Mouse (Mus musculus) kidney, adult 11 months (tissue): ENCODE measurements at regions not wholly inside any gene's neighbourhood (a gene's known extent, or its start where the extent isn't known, plus 50 kb on each side); places are given as distances from the start of the nearest gene placed in this dataset.
A peak's percentile ranks its signal among the peaks of the same experiment; 100 is the strongest.

Source experiments
- DNase-seq: peaks from one replicate; pipeline ENCODE4 v3.0.0; 2022

DNA sequence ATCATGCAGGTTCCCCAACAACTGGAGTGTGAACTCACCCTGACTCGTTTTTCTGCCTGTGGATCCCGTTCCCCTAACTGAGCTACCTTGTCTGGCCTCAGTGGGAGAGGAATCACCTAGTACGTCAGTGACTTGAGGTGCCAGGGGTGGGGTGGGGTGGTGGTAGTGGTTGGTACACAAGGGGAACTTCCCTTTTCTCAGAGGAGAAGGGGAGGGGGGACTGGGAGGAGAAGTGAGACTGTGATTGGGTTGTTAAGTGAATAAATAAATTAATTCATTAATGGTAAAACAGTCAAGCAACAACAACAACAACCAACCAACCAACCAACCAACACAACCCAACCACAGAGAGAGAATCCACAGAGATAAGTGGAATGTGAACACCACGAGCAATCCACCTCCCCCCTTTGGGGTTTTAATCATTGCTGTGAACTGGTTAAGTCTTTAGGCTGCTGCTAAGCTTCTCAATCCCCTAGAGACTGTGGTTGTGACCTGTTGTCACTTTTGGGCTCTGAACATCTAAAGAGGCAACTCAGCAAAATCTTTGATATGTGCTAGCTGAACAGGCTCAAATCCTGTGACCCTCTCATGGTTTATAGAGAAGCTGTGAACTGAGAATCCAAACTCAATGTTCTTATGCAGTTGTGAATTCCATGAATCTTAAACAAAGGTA lies 111.0 kb upstream of the Fbxo11 start:
- DNase-seq = no peak

DNA sequence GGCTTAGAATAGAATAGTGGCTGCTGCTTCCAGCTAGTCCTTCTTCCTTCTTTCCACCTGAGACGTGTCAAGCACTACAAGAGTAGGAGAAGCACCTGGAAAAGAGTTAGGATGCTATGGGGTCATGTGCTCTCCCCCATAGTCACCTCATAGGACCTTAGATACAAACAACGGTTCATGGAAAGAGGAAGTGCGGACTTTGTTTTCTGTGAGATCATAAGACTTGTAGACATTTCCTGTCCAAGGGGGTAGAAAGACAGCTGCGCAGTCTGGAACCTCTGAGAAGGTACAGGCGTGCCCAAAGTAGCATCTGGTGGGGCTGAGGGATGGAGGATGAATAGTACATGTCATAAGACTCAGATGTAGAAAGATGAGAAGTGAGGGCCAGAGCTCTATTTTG lies 125.6 kb upstream of the Fbxo11 start:
- DNase-seq = no peak

DNA sequence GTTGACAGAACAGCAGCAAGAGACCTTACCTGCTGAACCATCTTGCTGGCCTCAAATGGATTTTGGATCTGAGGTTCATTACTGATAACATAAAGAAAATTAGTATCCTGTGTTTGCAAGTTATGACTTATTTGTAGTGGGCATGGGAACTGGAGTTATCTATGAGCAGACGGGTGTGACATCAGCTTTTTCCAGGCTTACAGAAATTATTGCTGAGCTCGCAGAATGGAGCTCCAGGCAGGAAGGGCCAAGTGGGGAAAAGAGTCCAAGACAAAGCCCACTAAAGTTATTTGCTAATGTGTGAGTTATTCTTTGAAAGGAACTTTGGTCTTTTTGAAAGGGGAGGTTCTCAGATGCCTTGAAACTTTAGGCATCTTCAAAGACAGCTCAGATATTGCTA lies 126.4 kb upstream of the Fbxo11 start:
- no peak for DNase-seq

DNA sequence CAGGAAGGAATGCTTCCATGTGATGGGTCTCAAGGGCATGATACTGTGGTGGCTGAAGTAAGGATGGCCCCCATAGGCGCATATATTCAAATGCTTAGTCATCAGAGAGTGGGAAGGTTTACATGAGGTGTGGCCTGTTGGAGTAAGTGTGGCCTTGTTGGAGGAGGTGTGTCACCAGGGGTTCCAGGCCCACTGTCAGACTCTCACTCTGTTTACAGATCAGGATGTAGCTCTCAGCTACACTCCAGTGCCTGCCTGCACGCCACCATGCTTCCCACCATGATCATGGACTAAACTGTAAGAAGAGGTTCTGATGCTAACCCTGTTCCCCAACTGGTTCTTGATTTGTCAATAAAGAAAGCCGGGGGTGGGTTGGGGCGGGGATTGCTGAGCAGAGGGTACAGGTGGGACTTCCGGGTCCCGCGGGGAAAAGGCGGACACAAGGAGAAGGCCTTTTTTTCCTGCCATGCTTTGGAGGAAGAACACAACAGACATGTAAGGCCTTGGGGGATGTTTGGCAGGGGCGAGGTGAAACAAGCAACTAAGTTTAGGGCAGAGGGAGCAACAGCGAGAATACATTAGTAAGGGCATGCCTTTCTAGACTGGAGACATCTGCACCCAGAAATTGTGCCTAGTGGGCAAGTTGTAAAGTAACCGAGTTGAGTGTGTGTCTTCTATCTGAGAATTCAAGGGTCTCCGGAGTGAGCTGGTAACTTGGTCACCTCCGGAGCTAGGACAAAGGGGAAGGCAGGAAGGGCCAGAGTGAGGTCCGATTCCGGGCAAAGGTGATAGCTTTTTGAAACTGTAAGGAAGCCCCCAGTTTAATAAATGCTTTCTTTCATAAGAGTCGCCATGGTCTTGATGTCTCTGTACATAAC lies 127.1 kb upstream of the Fbxo11 start:
- DNase-seq = no peak

DNA sequence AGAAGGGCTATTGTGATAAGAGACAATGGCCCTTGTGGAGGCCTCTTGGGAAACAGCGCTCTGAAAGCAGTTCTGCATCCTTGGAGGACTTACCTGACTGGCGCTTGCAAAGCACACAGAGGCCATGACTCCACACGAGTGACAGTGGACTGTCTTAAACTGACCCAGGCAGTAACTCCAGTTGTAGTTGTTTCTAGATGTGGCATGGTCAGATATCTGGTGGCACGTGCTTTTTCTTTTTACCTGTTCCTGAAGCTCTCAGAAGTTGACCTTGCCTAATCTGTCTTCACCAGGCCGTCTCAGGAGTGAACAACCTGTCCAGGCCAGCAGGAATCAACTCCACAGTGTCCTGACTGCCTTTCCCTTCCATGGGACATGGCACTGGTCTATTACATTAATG lies 129.6 kb upstream of the Fbxo11 start:
- no peak for DNase-seq

DNA sequence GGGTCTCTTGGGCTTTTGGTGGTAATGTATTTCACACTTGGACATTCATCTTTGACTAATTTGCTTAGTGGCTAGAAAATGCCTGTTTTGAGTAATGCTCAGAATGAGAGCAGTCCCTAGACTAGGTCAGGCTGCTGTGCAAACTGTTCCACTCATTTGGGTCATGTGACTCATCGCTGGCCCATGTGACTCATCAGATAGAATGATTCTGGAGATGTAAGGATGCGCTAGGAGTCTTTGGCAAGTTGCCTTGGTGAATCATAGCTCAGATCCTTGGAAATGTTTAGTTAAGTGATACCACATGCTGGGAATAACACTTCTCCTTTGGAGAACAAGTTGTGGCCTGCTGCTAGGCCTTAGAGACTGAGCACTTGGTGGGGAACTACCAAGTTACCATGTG lies 130.2 kb upstream of the Fbxo11 start:
- DNase-seq = no peak

DNA sequence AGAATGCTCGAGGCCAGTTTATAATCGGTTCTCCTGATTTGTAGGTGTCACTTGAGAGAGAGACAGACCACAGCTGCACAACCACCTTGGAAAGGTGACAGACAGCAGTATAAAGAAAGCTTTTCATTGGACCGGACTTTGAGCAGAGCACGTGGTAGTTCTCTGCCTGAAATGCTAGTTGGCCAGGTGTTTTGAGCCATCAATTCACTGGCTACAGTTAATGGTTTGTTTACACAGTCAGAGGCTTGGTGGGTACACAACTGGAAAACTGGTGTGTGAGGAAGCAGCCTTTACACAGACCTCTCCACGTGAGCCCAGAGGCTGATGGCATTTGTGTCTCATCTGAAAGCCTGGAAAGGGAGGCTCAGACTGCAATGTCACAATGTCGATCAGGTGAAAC lies 130.8 kb upstream of the Fbxo11 start:
- no peak for DNase-seq

DNA sequence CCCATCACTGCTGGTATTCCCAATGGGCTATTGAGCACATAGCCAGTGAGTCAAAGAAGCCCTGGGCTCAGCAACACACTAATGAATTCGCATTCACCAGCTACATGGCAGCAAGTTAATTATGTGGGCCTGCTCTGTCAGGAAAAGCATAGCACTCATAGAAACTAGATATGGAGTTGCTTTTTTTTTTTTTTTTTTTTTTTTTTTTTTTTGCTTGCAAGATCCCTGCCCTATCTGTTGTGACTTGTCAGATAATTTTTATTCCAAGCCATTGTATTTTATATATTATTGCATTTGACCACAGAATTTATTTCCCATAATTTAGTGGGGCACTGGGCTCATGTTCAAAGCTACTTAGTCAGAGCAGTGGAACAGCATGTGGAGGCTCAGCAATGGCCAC lies 131.2 kb upstream of the Fbxo11 start:
- no peak for DNase-seq

DNA sequence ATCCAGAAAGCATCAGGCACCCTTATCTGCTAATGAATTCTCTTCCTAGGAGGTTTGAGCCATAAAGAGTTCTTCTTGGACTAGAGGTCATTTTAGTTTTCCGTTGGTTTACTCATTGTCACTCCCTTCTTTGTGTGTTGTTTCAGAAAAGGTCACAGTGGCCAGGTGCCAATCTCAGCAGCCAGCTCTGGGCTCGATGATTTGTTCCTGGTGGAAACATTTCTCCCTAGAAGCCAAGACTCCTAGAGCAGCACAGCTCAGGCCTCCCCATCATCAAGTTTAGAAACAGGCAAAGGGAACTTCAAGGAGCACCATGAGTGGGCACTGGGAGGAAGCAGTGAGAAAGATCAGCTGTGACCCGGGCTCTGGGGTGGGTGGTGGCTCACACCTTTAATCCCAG lies 132.3 kb upstream of the Fbxo11 start:
- DNase-seq = no peak

DNA sequence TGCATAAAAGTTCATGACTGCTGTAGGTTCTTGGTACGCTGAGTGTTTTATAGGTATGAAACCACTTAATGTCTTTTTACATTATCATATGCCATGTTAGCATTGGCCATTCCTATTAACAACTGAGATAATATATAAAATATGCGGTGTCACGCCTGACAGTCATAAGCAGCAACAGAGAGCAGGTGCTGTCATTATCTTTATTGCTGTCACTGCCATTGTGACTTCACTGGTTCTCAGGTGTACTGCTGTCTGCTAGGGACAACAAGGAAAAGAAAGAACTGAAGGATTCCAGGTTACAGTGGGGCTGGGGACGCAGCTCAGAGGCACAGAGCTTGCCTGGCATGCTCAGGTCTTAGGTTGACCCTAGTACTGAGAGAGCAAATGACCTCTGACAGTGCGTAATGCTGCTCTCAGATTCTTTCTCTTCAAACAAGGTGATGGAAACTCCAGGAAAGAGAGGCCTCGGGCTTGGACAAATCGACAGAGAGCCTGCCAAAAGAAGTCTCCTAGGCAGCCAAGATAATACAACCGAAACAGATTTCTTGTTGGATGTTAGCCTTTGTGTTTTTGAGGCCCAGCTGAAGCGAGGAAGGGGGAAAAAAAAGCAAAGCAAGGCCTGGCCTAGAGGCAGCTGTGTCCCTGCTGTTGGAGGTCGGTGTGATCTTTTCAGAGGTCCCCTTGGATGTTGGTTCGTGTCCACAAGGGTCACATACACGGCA lies 136.3 kb upstream of the Fbxo11 start:
- no peak for DNase-seq

DNA sequence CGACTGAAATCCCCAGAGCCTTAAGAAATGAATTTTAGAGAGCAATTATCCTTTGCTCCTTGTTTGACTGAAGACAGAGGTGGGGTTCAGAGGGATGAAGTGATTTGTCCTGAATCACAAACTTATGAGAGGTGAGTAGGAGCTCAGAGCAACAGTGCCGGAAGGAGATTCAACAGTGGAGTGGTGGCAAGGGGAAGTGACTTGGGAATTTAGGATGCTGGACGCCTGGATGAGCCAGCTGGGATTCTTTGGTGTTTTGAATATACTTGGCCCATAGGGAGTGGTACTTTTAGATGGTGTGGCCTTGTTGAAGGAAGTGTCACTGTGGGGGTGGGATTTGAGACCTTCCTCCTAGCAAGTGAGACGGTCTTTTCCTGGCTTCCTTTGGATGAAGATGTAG lies 137.1 kb upstream of the Fbxo11 start:
- DNase-seq = no peak

DNA sequence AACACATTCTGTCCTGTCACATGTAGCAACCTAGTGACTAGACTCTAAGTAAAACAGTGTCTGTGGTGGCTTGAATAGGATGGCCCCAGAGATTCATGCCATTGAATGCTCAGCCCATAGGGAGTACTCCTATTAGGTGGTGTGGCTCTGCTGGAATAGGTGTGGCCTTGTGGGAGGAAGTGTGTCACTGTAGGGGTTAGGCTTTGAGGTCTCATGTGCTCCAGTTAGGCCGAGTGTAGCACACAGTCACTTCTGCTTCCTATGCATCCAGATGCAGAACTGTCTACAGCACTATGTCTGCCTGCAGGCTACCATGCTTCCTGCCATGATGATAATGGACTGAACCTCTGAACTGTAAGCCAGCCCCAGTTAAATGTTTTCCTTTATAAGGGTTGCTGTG lies 144.5 kb upstream of the Fbxo11 start:
- no peak for DNase-seq

DNA sequence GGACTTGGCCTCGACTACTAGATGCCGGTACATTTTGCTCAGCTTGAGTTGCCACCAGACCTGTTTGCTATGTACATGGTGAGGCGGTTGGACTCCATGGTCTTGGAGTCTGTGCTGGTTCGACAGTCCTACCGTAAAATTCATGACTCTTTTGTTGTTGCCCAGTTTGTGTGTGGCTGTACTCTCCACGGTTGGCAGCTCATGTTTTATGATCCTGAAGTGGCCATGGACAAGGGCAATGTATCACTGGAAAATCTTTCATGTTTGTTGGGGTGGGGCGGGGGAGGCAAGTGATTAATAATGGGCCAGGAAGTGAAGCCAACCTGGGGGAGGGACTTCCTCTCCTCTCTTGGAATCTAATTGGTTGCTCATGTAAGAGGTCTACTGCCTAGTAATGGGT lies 147.0 kb upstream of the Fbxo11 start:
- DNase-seq = no peak

DNA sequence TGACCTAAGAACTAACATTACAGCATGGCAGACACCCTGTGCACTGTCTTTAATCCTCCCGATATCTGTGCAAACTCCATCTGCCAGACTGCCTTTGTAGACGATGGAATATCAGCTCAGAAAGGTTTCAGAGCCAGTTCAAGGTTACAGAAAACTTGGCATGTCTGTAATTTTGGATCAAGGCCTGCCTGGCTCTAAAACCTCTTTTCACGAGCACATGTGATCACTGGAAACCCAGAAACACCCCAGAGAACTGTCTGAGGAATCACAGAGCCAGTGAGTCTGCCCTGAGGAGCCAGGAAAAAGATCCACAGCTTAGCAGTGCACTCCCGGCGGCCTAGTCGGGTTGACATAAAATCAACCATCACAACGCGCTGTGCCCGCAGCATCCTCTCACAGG lies 149.7 kb upstream of the Fbxo11 start:
- no peak for DNase-seq

DNA sequence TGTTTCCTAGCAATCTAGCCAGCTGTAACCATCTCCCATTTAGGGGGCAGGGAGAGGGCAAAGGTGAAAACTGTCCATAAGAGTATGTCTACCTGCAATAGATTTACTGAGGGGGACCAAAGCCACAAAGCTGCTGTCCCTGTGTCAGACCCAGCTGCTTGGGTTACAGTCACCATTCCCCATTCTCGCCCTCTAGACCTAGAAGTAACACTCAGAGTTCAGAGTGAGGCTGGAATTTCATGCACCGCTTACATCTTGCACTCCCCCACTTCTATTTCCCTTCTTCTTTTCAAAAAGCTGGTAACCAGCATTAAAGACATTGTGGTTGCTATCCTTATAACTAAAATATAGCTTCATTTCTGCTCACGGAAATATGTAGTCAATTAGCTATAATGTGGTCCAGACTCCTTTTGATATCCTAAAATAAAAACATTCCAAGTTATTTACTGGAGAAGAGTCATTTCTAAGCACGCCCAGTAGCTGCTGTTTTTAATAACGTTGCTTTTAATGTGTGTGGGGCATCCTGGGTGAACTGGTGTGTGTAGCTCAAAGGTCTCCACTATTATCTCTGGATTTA lies 157.4 kb upstream of the Fbxo11 start:
- DNase-seq = no peak

DNA sequence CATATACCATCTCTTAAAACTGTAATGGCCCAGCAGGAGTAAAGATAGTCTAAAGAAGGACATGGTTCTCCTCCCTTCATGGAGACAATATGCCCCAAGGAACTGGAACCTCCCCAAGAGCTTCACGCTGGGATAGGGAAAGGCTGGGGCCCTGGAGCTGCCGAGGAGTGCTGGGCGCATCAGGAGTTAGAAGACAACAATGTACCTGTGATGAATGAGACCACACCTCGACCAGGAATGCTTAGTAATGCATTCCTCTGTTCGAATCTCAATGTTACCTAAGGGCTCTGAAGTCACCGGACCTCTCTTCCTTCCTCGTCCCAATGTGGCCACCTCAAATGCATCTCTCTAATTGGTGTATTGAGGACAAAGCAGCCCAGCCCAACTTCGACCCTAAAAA lies 175.4 kb upstream of the Fbxo11 start:
- DNase-seq = no peak

DNA sequence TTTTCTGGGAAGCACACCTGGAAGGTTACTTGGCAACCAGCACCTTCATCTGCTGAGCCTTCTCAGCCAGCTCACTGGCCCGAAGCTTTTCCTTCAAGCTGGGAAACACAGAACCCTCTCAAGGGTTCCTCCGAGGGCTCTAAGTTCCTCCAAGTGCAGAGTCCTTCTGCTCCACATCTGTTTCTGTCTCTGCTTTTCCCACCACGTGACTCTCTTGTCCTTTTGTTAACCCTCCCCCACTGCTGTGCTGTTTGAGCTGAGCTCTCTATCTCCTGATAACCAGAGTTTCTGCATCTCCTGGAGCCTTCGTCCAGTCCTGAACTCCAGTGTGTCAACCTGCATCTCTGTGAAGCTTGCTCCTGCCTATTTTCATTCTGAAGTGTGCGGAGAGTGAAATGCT lies 183.5 kb upstream of the Fbxo11 start:
- DNase-seq = no peak

DNA sequence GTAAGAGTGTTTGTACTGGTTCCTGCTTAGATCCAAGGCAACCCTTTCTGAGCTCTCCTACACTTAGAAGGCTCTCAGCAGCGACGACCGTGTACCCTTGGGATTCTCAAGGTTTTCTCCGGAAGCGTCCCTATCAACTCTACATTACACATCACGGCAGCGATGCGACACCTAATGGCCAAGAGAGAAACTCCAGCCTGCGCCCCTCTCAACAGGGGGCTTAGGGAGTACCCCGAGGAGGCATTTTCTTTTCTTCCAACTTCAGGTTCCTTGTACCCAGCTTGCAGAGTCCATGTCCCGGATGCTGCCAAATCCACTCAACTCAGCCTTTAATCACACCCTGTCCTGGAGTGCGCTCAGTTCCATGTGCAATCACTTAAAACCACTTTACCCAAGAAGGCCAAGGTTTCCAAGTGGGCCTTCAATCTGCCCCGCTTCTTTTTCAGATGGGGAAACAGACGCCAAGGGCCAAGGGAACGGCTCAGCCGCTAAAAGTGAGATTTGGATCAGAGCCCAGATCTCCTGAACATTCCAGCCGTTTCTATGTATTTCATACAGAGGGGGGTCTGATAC lies 186.9 kb upstream of the Fbxo11 start:
- peak; percentile 22 for DNase-seq

DNA sequence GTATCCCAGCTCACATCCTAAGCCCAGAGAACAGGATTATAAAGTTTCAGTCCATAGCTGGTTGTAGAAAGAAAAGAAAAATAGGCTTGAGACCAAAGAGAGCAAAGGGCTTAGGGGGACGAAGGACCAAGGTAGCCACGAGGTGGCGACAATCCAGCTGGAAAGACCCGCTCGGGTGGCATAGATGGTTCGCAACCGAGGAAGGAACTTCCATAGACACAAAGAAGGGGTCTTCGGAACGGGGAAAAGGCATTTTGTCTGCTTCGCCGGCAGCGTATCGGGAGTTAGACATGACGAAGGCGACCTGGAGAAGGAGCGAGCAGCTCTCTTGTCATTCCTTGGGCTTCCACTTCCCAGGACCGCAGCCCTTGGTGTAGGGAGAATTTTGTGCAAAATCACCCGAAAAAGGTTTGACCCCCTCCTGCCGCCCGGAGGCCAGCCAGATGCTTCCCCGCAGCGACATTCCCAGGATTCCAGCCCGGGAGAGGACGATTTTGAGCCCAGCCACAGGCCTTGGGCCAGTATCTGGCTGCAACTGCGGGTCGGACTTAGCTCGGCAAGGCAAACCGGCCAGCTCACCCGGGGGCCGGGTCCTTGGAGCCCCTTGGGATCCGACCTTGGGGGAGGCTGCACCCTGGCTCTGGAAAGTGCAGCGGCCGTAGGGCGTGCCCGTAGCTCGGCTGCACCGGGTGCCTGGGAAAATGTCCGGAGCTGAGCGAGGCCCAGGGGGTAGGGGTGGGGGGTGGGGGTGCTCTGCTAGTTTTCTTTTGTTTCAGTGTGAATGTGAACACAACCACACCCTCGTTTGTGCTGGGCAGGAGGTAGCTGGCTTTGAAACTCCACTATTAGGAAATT lies 184.5 kb upstream of the Foxn2 start:
- peak; percentile 65 for DNase-seq

DNA sequence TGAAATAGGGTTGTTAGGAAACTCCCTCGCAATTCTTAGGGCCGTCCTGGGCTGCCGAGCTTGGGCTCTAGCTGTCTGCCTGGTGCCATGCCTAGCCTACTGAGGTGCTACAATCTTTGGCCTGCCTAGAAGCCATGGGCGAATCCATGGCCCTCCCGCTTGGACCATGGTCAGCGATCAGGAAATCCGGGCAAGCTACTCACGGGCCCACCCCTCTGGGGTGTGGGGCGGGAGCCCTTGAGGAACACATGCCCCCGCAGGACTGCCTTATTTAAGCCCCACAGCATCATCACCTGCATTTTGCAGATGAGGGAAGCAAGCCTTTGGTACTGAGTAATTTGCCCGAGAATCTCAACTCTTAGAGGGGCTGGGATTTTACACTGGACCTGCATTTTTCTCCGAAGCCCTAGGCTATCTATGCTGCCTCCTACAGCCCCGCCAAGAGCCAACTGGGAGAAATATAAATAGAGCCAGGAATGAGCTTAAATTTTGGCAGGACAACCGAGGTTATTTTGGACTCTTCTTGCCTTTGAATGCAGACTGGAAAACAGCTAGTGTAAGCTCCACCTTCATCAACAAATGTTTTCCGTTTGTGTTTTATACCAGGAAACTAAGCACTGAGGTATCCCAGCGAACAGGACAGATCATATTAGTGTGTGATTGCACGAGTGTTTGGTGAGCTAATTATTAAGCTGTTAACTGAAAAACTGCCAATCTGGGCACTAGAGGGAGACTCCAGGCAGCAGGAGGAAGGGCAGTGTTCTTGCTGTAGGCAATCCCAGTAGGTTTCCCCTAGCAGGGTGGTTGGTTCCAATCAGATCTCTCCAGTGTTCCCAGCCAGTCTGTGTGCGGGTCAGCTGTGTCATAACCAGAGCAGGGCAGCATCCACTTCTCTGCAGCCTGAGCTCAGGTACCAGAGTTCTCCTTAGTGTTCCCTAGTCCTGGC lies 183.6 kb upstream of the Foxn2 start:
- peak; percentile 85 for DNase-seq

DNA sequence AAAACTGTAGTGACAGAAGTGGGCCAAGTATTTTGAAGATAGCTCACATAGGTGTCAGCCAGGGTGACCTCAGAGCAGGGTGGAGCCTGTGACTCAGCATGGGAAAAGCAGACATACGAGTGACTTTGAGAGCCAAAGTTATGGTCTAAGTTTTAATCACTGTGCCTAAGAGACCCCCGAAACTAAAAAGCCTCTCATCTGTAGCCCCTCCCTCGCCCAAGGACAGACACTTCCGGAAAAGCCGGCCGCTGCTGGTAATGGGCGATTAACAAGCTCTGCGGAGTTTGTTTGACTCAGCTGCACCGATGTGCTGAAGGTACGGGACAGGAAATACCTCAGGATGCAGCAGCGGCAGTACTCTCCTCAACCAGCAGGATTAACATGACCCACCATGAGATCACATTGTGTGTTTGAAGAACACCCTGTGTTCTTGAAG lies 182.1 kb upstream of the Foxn2 start:
- no peak for DNase-seq
